In genomic region chr15:96902781-96903180, GRCm38 (mm10) we compare ENCODE assay signal across 11 mouse cellular contexts.
"Had no signal": no experiment of that assay in that cellular context is flagged by ENCODE, and none has a peak within 500 bp of the region (broad histone marks: within the 10 kb centered on the region; RNA-seq: fewer than 3 reads in every experiment).

No protein-coding gene starts in this region.

- H3K9ac ChIP-seq: liver, embryonic 13.5 days; liver, postnatal 0 days; midbrain, embryonic 12.5 days had no signal

- H3K36me3 ChIP-seq: limb, embryonic 10.5 days; liver, embryonic 13.5 days; midbrain, embryonic 12.5 days had no signal

- H3K4me3 ChIP-seq: limb, embryonic 10.5 days; liver, embryonic 13.5 days; megakaryocyte, embryonic 14.5 days; midbrain, embryonic 12.5 days had no signal

- H3K27me3 ChIP-seq: liver, embryonic 13.5 days; midbrain, embryonic 12.5 days had no signal

- ATAC-seq: liver, postnatal 0 days had no signal

- DNase-seq: kidney, adult 18-20 months; kidney, postnatal 14 days; liver, embryonic 13.5 days; liver, postnatal 0 days; right cerebral cortex, postnatal 25 days; thymus, adult 18-20 months; thymus, postnatal 25 days had no signal

- H3K4me1 ChIP-seq: liver, embryonic 13.5 days; megakaryocyte, embryonic 14.5 days; midbrain, embryonic 12.5 days had no signal

- H3K4me2 ChIP-seq: liver, embryonic 13.5 days; midbrain, embryonic 12.5 days had no signal

- H3K27ac ChIP-seq: limb, embryonic 10.5 days; liver, embryonic 13.5 days; macrophage; midbrain, embryonic 12.5 days had no signal

- H3K9me3 ChIP-seq: limb, embryonic 10.5 days; liver, embryonic 13.5 days; midbrain, embryonic 12.5 days had no signal
